Mouse (Mus musculus) ES-E14 (cell line): ENCODE measurements around the gene Gm29797.

Experiments used
- HCFC1 ChIP-seq: IDR thresholded peaks from 2 replicates; pipeline ENCODE4 v1.6.1; 2012; ENCODE audit warnings: low read length, inconsistent platforms, borderline replicate concordance; ENCODE audit not compliant: insufficient read depth
- MAFK ChIP-seq: IDR thresholded peaks from 2 replicates; pipeline ENCODE4 v1.6.1; 2014; ENCODE audit warnings: mild to moderate bottlenecking, low read depth, low read length, inconsistent platforms; ENCODE audit not compliant: insufficient read depth
- ZC3H11A ChIP-seq: IDR thresholded peaks from 2 replicates; pipeline ENCODE4 v1.6.1; 2012; ENCODE audit warnings: low read depth, mild to moderate bottlenecking, inconsistent platforms, low read length, borderline replicate concordance
- ZNF384 ChIP-seq: IDR thresholded peaks from 2 replicates; pipeline ENCODE4 v1.6.1; 2012; ENCODE audit warnings: low read depth, low read length, inconsistent platforms

DNA sequence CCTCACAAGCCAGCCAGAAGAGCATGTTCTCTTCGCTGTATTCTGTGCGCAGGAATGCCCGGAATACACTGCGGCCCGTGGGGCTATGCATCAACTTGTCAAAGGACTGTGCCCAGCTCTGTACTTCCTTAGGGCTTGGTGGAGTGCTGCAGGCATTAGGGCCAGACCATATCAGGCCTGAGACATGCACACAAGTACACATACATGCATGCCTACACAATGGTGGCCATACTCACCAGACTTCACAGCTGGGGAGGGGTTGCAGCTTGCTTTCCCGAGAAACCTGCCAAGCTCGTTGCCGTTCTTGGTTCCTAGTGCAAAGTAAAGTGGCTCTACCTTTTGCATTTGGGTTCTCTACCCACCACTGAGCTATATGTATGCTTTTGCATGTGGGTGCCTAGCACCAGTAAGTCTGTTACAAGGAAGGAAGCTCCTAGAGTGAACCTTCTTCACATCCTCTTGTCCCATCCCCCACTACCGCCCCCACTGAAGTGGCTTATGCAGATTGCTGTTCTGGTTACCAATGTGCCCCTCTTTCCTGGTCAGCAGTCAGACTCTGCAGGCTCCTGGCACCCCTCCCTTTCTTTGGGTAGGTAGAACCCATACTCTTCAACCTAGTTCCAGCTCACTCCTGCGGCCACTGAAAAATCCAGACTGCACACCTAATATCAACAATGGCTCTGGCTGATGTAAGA, 32.8 kb downstream of the Gm29797 start:
- TF ChIP-seq ZNF384: no peak
- TF ChIP-seq ZC3H11A: no peak
- TF ChIP-seq HCFC1: no peak
- no peak for TF ChIP-seq MAFK
